Mouse (Mus musculus) telencephalon, adult 2 months (tissue): ENCODE measurements around the gene Abcg1.

Experiments
- DNase-seq: peaks from one replicate; pipeline ENCODE4 v3.0.0-alpha.2; 2011; ENCODE audit warnings: low read depth, low spot score

The Abcg1 gene

GRCm38 (mm10) chr17:31128708-31129318, 71.3 kb downstream of the Abcg1 start:
- no peak for DNase-seq

GRCm38 (mm10) chr17:31129452-31129851, 72.0 kb downstream of the Abcg1 start, which contains the start of gene Tff3:
Gene Tff3 (minus strand): TSS chr17:31129646.
- no peak for DNase-seq

GRCm38 (mm10) chr17:31131269-31131821, 73.9 kb downstream of the Abcg1 start:
- DNase-seq: peak; percentile 58

- DNase-seq: no peak
Observed at GRCm38 (mm10) chr17:31133776-31134175, 76.3 kb downstream of the Abcg1 start.

GRCm38 (mm10) chr17:31134913-31135312, 77.4 kb downstream of the Abcg1 start:
- DNase-seq: no peak

GRCm38 (mm10) chr17:31136291-31136690, 78.8 kb downstream of the Abcg1 start:
- no peak for DNase-seq

- DNase-seq: no peak
Observed at GRCm38 (mm10) chr17:31136821-31137220, 79.3 kb downstream of the Abcg1 start.

- no peak for DNase-seq
Observed at GRCm38 (mm10) chr17:31138398-31138797, 80.9 kb downstream of the Abcg1 start.

GRCm38 (mm10) chr17:31142116-31142515, 84.6 kb downstream of the Abcg1 start:
- DNase-seq: no peak

- no peak for DNase-seq
Observed at GRCm38 (mm10) chr17:31144040-31145037, 86.9 kb downstream of the Abcg1 start, which contains the start of gene Tff2. Gene Tff2 (minus strand): TSS chr17:31144282.

GRCm38 (mm10) chr17:31145998-31146397, 88.5 kb downstream of the Abcg1 start:
- DNase-seq: no peak

GRCm38 (mm10) chr17:31152512-31152911, 95.0 kb downstream of the Abcg1 start:
- no peak for DNase-seq

GRCm38 (mm10) chr17:31152966-31153499, 95.6 kb downstream of the Abcg1 start:
- DNase-seq: no peak

GRCm38 (mm10) chr17:31153785-31154184, 96.3 kb downstream of the Abcg1 start:
- DNase-seq: no peak

GRCm38 (mm10) chr17:31157921-31158320, 100.4 kb downstream of the Abcg1 start:
- DNase-seq: no peak

GRCm38 (mm10) chr17:31160291-31160690, 102.8 kb downstream of the Abcg1 start:
- DNase-seq: no peak

GRCm38 (mm10) chr17:31162607-31163006, 105.1 kb downstream of the Abcg1 start:
- DNase-seq: no peak

- no peak for DNase-seq
Observed at GRCm38 (mm10) chr17:31163821-31164220, 106.3 kb downstream of the Abcg1 start.

- no peak for DNase-seq
Observed at GRCm38 (mm10) chr17:31165127-31165526, 107.7 kb downstream of the Abcg1 start, which contains the start of gene Tff1. Gene Tff1 (minus strand): TSS chr17:31165277.
